Mouse (Mus musculus): ENCODE data around the gene Tbx6.

Gene Tbx6

DNA sequence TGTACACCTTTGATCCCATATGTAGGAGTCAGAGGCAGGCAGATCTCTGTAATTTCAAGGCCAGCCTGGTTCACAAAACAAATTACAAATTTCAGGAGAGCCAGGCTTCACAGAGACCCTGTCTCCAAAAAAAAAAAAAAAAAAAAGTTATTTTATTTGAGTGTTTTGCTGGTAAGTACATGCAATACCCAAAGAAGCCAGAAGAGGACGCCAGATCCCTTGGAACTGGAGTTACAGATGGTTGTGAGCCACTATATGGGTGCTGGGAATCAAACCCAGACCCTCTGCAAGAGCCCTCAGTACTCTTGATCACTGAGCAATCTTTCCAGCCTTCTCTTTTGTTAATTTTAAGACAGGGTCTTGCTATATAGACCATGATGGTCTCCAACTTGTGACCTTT is 37.5 kb downstream of the Tbx6 start:
- no peak for DNase-seq

DNA sequence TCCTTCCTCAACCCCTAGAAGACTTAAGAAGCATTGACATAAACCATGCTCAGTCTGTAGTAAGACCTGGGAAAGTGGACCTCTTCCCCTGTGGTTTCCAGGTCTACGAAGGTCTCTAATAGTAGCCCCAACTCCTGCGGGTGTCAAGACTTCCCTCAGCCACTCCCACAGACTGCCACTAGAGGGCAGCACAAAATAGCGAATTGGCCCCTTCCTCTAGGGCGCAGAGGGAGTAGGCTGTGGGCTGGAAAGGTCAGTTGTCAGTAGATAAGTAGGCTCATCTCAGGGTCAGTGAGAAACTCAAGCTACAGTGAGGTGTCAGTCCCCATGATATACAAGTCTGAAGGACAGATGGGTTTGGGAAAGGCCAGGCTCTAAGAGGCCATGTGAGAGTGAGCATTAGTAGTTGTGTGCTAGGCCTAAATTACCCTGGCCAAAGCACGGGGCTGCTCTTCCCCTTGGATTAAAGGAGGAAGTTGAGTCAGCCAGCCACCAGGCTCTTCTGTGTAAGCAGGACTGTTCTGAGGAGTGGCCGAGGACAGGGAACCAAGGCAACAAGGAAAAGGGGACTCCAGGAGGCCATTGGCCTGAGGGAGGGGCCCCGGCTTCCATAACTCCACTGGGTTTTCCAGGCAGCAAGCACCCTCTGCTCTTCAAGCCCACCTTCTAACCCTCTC is 40.7 kb downstream of the Tbx6 start:
- peak; percentile 78 for DNase-seq

DNA sequence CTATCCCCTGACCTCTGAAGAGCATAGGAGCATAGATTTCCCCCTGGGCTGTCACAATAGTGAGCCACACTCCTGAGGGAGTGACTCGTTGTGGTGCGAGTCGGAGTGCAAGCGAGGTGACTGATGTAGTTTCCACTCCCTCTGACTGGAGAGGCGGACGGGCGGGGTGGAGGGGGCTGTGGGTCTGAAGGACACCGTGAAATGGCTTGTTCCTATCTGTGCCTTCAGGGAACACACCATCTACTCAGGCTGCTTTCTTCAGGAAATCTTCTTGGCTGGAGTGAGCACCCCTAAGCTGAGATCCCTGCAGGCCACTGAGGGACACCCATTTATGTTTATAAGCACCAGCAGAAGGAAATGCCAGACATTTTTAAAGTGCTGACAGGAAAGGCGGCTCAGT is 41.5 kb downstream of the Tbx6 start:
- no peak for DNase-seq

DNA sequence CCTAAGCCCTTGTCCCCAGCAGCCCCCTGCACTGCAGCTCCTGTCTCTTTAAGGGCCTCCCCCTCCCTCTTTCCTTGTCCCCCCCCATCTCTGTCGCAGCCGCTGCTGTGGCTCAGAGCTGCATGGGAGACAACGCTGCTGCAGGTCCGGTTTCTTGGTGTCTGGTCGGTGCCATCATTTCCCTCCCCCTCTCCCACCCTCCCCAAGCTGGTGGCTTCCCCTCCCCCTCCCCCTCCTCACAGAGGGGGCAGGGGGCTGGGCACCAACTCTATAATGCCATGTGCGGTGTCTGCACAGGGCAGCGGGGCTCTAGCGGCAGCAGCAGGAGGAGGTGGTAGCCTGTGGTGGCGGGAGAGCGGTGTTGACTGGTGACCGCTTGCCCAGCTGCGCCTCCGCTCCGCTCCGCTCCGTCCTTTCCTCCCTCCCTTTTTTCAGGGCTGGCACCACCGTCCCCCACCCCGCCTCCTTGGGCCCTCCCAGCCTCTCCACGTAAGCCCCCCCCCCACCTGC is 42.0 kb downstream of the Tbx6 start:
- no peak for DNase-seq

DNA sequence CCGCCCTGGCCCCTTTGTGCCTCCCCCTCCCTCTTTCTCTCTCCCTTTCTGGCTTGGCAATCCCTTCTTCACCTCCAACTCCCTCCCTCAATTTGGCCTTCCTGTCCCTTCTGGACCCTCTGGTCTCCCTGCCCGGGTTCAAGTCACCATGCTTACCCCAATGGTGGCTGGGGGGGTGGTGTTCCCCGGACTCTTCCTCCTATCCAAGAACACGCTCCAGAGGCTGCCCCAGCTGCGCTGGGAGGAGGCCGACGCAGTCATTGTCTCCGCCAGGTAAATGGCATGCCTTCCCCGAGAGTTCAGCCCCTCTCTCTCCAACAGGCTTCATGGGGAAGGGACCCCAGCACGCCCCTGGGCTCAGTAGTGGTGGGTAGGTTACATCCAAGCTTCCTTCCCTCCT is 42.7 kb downstream of the Tbx6 start:
- DNase-seq, result no peak

DNA sequence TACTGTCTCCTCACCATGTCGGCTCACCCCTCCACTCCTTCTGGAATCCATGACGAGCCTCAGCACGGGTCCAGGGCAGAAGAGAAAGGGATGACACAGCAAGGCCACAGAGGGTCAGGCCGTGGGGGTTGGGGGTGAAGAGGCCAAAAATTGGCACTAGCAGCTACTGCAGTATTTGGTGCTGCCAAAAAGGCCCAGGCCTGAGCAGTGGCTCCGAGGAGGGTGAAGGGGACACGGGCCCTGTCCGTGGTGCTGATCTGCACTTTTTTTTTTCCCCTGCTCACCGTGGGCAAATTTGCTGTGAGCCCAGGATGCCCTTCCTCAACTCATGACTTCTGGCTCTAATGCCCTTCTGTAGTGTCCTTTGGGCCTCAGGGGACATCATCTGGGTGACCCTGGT is 44.1 kb downstream of the Tbx6 start:
- DNase-seq, result no peak

DNA sequence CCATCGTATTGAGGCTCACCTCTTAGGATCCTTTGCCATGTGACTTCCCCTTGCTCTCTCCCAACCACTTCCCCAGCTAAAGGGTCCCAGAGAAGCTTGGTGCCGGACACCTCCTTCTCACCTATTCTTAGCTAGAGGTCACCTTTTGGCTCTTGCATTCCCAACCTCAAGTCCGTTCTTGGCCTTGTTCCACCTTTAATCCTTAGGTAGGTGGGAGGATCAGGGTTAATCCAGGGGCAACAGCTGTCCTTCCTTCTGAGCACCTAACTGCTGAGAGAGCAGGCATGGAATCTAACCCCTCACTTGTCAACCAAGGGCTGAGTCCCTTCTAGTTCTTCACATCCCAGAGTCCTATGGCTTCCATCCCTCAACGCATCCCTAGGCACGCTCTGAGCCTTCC is 44.7 kb downstream of the Tbx6 start:
- DNase-seq, result no peak

DNA sequence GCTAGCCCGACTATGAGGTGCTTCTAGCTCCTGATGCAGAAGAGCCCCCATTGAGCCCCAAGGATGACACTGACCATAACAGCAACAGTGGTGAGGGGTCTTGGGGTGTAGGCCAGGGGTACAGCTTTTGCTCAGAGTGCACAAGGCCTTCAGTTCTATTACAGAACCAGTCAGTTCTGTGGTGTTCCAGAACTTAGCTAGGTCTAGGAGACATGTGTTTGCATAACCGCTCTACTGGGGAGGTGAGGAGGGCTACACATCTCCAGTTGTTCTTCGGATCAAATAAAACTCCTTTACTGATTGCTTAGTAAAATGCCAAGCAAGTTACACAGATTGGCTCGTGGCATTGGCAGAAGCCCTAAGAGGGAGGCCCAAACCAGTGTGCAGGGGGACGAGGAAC is 50.3 kb downstream of the Tbx6 start, which contains the start of gene 4930451I11Rik:
Gene 4930451I11Rik, minus strand, starts transcription at position 101 of the 400 bp plus-strand sequence.
- no peak for DNase-seq

DNA sequence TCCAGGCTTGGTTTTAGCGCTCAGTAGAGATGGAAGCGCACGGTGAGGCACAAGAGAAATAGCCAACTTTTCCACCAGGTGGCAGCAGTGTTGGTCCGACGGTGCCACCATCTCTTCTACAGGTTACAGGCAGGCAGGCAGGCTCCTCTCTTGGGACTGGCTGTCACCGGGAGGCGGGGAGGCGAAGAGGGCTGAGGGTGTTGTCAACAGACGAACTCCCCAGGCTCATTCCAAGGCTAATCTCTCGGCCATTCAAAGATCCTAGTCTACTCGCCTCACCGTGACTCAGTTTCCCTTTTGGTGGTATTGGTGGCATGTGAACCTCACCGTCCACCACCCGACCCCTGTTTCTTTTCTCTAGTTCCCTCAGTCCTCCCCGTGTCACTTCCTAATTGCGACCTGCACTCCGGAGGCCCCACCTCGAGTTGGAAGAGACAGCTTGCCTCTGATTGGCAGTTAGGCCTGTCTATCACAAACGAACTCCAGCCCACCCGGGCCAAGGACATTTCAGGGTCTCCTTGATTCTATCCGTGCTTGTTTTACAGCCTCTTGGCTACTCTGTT is 50.8 kb downstream of the Tbx6 start:
- peak; percentile 78 for DNase-seq

DNA sequence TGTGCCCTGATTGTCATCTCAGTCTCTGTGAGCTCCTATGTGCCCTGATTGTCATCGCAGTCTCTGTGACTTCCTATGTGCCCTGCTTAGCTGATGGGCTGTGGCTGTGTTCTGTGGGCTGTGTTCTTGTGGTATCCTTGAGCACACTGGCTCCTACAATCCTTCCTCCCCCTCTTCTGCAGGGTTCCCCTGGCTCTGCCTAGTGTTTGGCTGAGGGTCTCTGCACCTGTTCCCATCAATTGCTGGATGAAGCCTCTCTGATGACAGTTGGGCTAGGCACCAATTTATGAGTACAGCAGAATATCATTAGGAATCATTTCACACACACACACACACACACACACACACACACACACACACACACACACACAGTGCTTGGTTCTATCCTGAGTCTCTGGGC is 52.0 kb downstream of the Tbx6 start:
- DNase-seq, result no peak
